Mouse (Mus musculus) midbrain, postnatal 0 days (tissue): ENCODE data around the gene Sult2b1. TPM values are rescaled to one million over a fixed set of nuclear protein-coding genes. Genes with fewer than 3 reads are reported as not detected.

Experiments used
- ATAC-seq: fragments of 200-750 bp; cut with Nextera tagmentation; 2 replicates; pipeline ENCODE4 v1.8.0; 2017; ENCODE audit warnings: moderate number of reproducible peaks, mild to moderate bottlenecking, moderate TSS enrichment, moderate library complexity; ENCODE audit not compliant: low FRiP score
- DNase-seq: peaks from one replicate; pipeline ENCODE4 v3.0.0-alpha.2; 2015; ENCODE audit warnings: low spot score
- H3K27ac ChIP-seq: fragments of 300-500 bp; sonication (generic); 2 replicates; pipeline ENCODE4 v1.5.1; 2014; ENCODE audit warnings: low read depth, mild to moderate bottlenecking, low read length, mixed read lengths
- H3K27me3 ChIP-seq: fragments of 300-500 bp; sonication (generic); 2 replicates; pipeline ENCODE4 v1.6.1; 2014; ENCODE audit warnings: low read length, control low read depth, mixed read lengths; ENCODE audit not compliant: insufficient read depth
- H3K36me3 ChIP-seq: fragments of 300-500 bp; sonication (generic); 2 replicates; pipeline ENCODE4 v1.6.1; 2014; ENCODE audit warnings: low read length, control low read depth, mixed read lengths; ENCODE audit not compliant: insufficient read depth
- H3K4me1 ChIP-seq: fragments of 300-500 bp; sonication (generic); 2 replicates; pipeline ENCODE4 v1.6.1; 2014; ENCODE audit warnings: mild to moderate bottlenecking, control low read depth, antibody characterized with exemption, low read length, mixed read lengths; ENCODE audit not compliant: insufficient read depth
- H3K4me2 ChIP-seq: fragments of 300-500 bp; sonication (generic); 2 replicates; pipeline ENCODE4 v1.6.1; 2014; ENCODE audit warnings: low read depth, mild to moderate bottlenecking, low read length, mixed read lengths; ENCODE audit not compliant: poor library complexity, severe bottlenecking
- H3K4me3 ChIP-seq: fragments of 300-500 bp; sonication (generic); 2 replicates; pipeline ENCODE4 v1.5.1; 2014; ENCODE audit warnings: low read depth, mild to moderate bottlenecking, low read length, moderate library complexity
- H3K9ac ChIP-seq: fragments of 300-500 bp; sonication (generic); replicated peaks from 2 replicates; pipeline ENCODE4 v1.6.1; 2014; ENCODE audit warnings: mild to moderate bottlenecking, low read length, moderate library complexity, mixed read lengths; ENCODE audit not compliant: poor library complexity, severe bottlenecking
- H3K9me3 ChIP-seq: fragments of 300-500 bp; sonication (generic); 2 replicates; pipeline ENCODE4 v1.6.1; 2016; ENCODE audit warnings: low read length, control low read depth
- CTCF ChIP-seq: IDR thresholded peaks from 2 replicates; pipeline ENCODE4 v1.5.1; 2016; ENCODE audit warnings: antibody characterized with exemption, mild to moderate bottlenecking
- WGBS: fragments of 180-500 bp; shearing (Covaris S2); extraction: QIAGEN DNeasy Blood & Tissue Kit; methylation state at CpG from one replicate; pipeline ENCODE4 v1.1.7; 2014; 5-methylcytosine and 5-hydroxymethylcytosine counted together
- polyA plus RNA-seq: library from polyadenylated mRNA; unstranded; fragments of >200 nt; fragmentation: Nextera tagmentation; extraction: Ambion mirVana; gene quantifications from 2 replicates; pipeline ENCODE4 v1.2.1, GENCODE M21; 2015
- total RNA-seq: library from RNA; depleted of rRNA; stranded (reverse); fragments of >200 nt; gene quantifications from 2 replicates; pipeline ENCODE4 v1.2.3, GENCODE M21; 2014

Sult2b1 gene
- total and polyA plus RNA-seq, 2 experiments from 2014 or later: 5.0 to 5.6 TPM

GRCm38 (mm10) chr7:45815323-45815983, 31.0 kb upstream of the Sult2b1 start:
- 20% methylated on average over 10 of the region's 10 CpGs for WGBS
- peak overlapping the region; percentile 50 for H3K4me2 ChIP-seq
- H3K9ac ChIP-seq: no peak overlapping the region
- DNase-seq: peak; percentile 40
- ATAC-seq: no peak
- H3K9me3 ChIP-seq: no peaks in the 10 kb centered on the region
- peak overlapping the region; percentile 64 for H3K27ac ChIP-seq
- H3K27me3 ChIP-seq: no peaks in the 10 kb centered on the region
- peaks cover 13% of the 10 kb centered on the region for H3K4me1 ChIP-seq
- no peak overlapping the region for H3K4me3 ChIP-seq
- no peak for TF ChIP-seq CTCF
- peaks cover 22% of the 10 kb centered on the region for H3K36me3 ChIP-seq

- Histone ChIP-seq H3K4me3 (peak overlapping the region; percentile 31), H3K27ac (peak overlapping the region; percentile 64), H3K4me2 (peak overlapping the region; percentile 50), H3K9me3 (no peaks in the 10 kb centered on the region), H3K36me3 (peaks cover 28% of the 10 kb centered on the region), H3K27me3 (no peaks in the 10 kb centered on the region), H3K9ac (no peak overlapping the region), H3K4me1 (peaks cover 13% of the 10 kb centered on the region)
- no peak for DNase-seq
- WGBS: 2% methylated on average over 5 of the region's 5 CpGs
- no peak for TF ChIP-seq CTCF
- no peak for ATAC-seq
Observed at GRCm38 (mm10) chr7:45814841-45815240, 30.4 kb upstream of the Sult2b1 start.

- under 1% methylated on average over 59 of the region's 92 CpGs for WGBS
- Histone ChIP-seq H3K36me3 (peaks cover 35% of the 10 kb centered on the region), H3K4me2 (peak within 1 kb of the TSS; percentile 77), H3K27me3 (no peaks in the 10 kb centered on the region), H3K4me3 (peak within 1 kb of the TSS; percentile 92), H3K9me3 (no peaks in the 10 kb centered on the region), H3K9ac (peak within 1 kb of the TSS; percentile 100), H3K4me1 (peaks cover 13% of the 10 kb centered on the region), H3K27ac (peak within 1 kb of the TSS; percentile 98)
- peak; percentile 100 for DNase-seq
- peak; percentile 29; the same call in 1 of the 2 replicates for TF ChIP-seq CTCF
- ATAC-seq: peak; percentile 98
Observed at GRCm38 (mm10) chr7:45813787-45814779, 29.6 kb upstream of the Sult2b1 start, which contains the start of gene Cyth2. Cyth2 (minus strand) TSS chr7:45814581.

GRCm38 (mm10) chr7:45812921-45813320, 28.5 kb upstream of the Sult2b1 start:
- H3K4me1 ChIP-seq: peaks cover 13% of the 10 kb centered on the region
- peaks cover 46% of the 10 kb centered on the region for H3K36me3 ChIP-seq
- peak overlapping the region; percentile 100 for H3K9ac ChIP-seq
- no peaks in the 10 kb centered on the region for H3K9me3 ChIP-seq
- H3K4me2 ChIP-seq: peak overlapping the region; percentile 77
- no peak for TF ChIP-seq CTCF
- H3K27me3 ChIP-seq: no peaks in the 10 kb centered on the region
- no peak for ATAC-seq
- H3K4me3 ChIP-seq: peak overlapping the region; percentile 92
- 82% methylated on average over 8 of the region's 8 CpGs for WGBS
- peak overlapping the region; percentile 98; the same call in 1 of the 2 replicates for H3K27ac ChIP-seq
- DNase-seq: no peak

- 83% methylated on average over 14 of the region's 14 CpGs for WGBS
- no peak overlapping the region for H3K4me2 ChIP-seq
- H3K4me3 ChIP-seq: no peak overlapping the region
- DNase-seq: peak; percentile 21
- H3K4me1 ChIP-seq: peaks cover 6% of the 10 kb centered on the region; the same call in 1 of the 2 replicates
- H3K9ac ChIP-seq: no peak overlapping the region
- peaks cover 65% of the 10 kb centered on the region for H3K36me3 ChIP-seq
- no peak for ATAC-seq
- H3K9me3 ChIP-seq: no peaks in the 10 kb centered on the region
- H3K27ac ChIP-seq: no peak overlapping the region
- no peak for TF ChIP-seq CTCF
- no peaks in the 10 kb centered on the region for H3K27me3 ChIP-seq
Observed at GRCm38 (mm10) chr7:45809276-45810075, 25.0 kb upstream of the Sult2b1 start.
